Mouse (Mus musculus) G1E (cell line): ENCODE measurements around the gene Pacsin1. TPM values are rescaled to one million over a fixed set of nuclear protein-coding genes. Genes with fewer than 3 reads are reported as not detected.

ENCODE experiments used
- ATAC-seq: 2 replicates; pipeline ENCODE4 v1.8.0; 2016; ENCODE audit warnings: mild to moderate bottlenecking; ENCODE audit not compliant: insufficient number of reproducible peaks, poor library complexity, low FRiP score, severe bottlenecking; ENCODE audit errors: extremely low read depth
- DNase-seq: peaks from one replicate; pipeline ENCODE4 v3.0.0; 2012; ENCODE audit warnings: low spot score
- H3K27me3 ChIP-seq: 2 replicates; pipeline ENCODE4 v1.6.1; 2012; ENCODE audit warnings: mild to moderate bottlenecking, low read length, inconsistent platforms; ENCODE audit not compliant: insufficient read depth
- H3K36me3 ChIP-seq: replicated peaks from 2 replicates; pipeline ENCODE3; 2012; ENCODE audit warnings: mild to moderate bottlenecking, inconsistent platforms
- H3K4me1 ChIP-seq: 2 replicates; pipeline ENCODE4 v1.6.1; 2012; ENCODE audit warnings: low read depth, low read length, inconsistent platforms, mixed read lengths; ENCODE audit not compliant: insufficient read depth
- H3K4me3 ChIP-seq: 2 replicates; pipeline ENCODE4 v1.5.1; 2012; ENCODE audit warnings: low read depth, mild to moderate bottlenecking, inconsistent platforms, low read length, moderate library complexity, mixed read lengths
- H3K9me3 ChIP-seq: replicated peaks from 2 replicates; pipeline ENCODE4 v1.6.1; 2012; ENCODE audit warnings: inconsistent platforms
- CTCF ChIP-seq: IDR thresholded peaks from 2 replicates; pipeline ENCODE4 v1.5.1; 2012; ENCODE audit warnings: low read depth, low read length, inconsistent platforms, mixed read lengths
- GATA1 ChIP-seq: IDR thresholded peaks from 2 replicates; pipeline ENCODE4 v1.6.1; 2012; ENCODE audit warnings: borderline replicate concordance, low read length, inconsistent platforms, mixed read lengths
- GATA2 ChIP-seq: IDR thresholded peaks from 2 replicates; pipeline ENCODE4 v1.6.1; 2012; ENCODE audit warnings: low read depth, low read length, inconsistent platforms, borderline replicate concordance
- POLR2AphosphoS5 ChIP-seq: IDR thresholded peaks from 2 replicates; pipeline ENCODE4 v1.6.1; 2012; ENCODE audit warnings: low read depth, low read length, inconsistent platforms; ENCODE audit not compliant: insufficient replicate concordance
- TAL1 ChIP-seq: conservative IDR thresholded peaks from 2 replicates; pipeline ENCODE4 v1.6.1; 2012; ENCODE audit warnings: low read depth, low read length, inconsistent platforms, mixed read lengths
- polyA plus RNA-seq: library from polyadenylated mRNA; stranded (reverse); fragments of >175 nt; gene quantifications from 2 replicates; pipeline ENCODE4 v1.2.3, GENCODE M21; 2012
- total RNA-seq, 2 experiments: library from RNA; stranded (forward) in 1 of 2; stranded (reverse) in 1 of 2; fragments of 200-1000 nt in 1 of 2; fragments of >200 nt in 1 of 2; fragmentation: Nextera tagmentation in 1 of 2; gene quantifications; 2 replicates each; pipeline ENCODE4 v1.2.3; 2014 to 2017

The Pacsin1 gene
- total and polyA plus RNA-seq, 3 experiments, result 0.44 TPM; not detected in 2

GRCm38 (mm10) chr17:27726527-27726926 is 71.2 kb downstream of the Pacsin1 start:
- ATAC-seq, result no peak
- peaks cover 30% of the 10 kb centered on the region for H3K27me3 ChIP-seq

GRCm38 (mm10) chr17:27728770-27729169 is 73.5 kb downstream of the Pacsin1 start, which contains the start of gene Spdef:
TSS of gene Spdef (minus strand) at chr17:27728955.
- no peak for TF ChIP-seq GATA1
- no peak for TF ChIP-seq GATA2
- no peak for TF ChIP-seq POLR2AphosphoS5
- TF ChIP-seq TAL1, result no peak
- TF ChIP-seq CTCF, result no peak
- DNase-seq, result no peak

More at GRCm38 (mm10) chr17:27726527-27726926, 71.2 kb downstream of the Pacsin1 start:
- Histone ChIP-seq H3K36me3 (no peaks in the 10 kb centered on the region), H3K4me3 (no peak overlapping the region), H3K4me1 (no peaks in the 10 kb centered on the region), H3K9me3 (no peaks in the 10 kb centered on the region)
- no peak for DNase-seq
- TF ChIP-seq GATA2 (no peak), POLR2AphosphoS5 (no peak), TAL1 (no peak), CTCF (no peak)

GRCm38 (mm10) chr17:27732152-27732551 is 76.8 kb downstream of the Pacsin1 start:
- Histone ChIP-seq H3K27me3 (peaks cover 49% of the 10 kb centered on the region), H3K9me3 (no peaks in the 10 kb centered on the region), H3K4me1 (no peaks in the 10 kb centered on the region; the same call in 1 of the 2 replicates), H3K36me3 (no peaks in the 10 kb centered on the region), H3K4me3 (peak overlapping the region; percentile 4; the same call in 1 of the 2 replicates)
- no peak for TF ChIP-seq POLR2AphosphoS5
- TF ChIP-seq GATA2, result no peak
- TF ChIP-seq GATA1, result no peak
- TF ChIP-seq TAL1, result no peak
- TF ChIP-seq CTCF, result no peak
- ATAC-seq (no peak), DNase-seq (no peak)

More at GRCm38 (mm10) chr17:27728770-27729169, 73.5 kb downstream of the Pacsin1 start, which contains the start of gene Spdef:
- ATAC-seq, result no peak
- H3K4me3 ChIP-seq, result no peak within 1 kb of the TSS
- H3K4me1 ChIP-seq, result no peaks in the 10 kb centered on the region
- peaks cover 41% of the 10 kb centered on the region for H3K27me3 ChIP-seq
- no peaks in the 10 kb centered on the region for H3K36me3 ChIP-seq
- no peaks in the 10 kb centered on the region for H3K9me3 ChIP-seq

GRCm38 (mm10) chr17:27732694-27733093 is 77.4 kb downstream of the Pacsin1 start:
- Histone ChIP-seq H3K9me3 (no peaks in the 10 kb centered on the region), H3K4me3 (no peak overlapping the region), H3K4me1 (no peaks in the 10 kb centered on the region; the same call in 1 of the 2 replicates), H3K27me3 (peaks cover 49% of the 10 kb centered on the region), H3K36me3 (no peaks in the 10 kb centered on the region)
- no peak for ATAC-seq
- DNase-seq, result no peak
- TF ChIP-seq POLR2AphosphoS5 (no peak), TAL1 (no peak), CTCF (no peak), GATA1 (no peak), GATA2 (no peak)

- H3K27me3 ChIP-seq, result peaks cover 44% of the 10 kb centered on the region
- DNase-seq (no peak), ATAC-seq (no peak)
- no peaks in the 10 kb centered on the region for H3K9me3 ChIP-seq
- H3K36me3 ChIP-seq, result no peaks in the 10 kb centered on the region
- TF ChIP-seq GATA2 (no peak), CTCF (no peak), TAL1 (no peak), POLR2AphosphoS5 (no peak), GATA1 (no peak)
- no peak overlapping the region for H3K4me3 ChIP-seq
- H3K4me1 ChIP-seq, result no peaks in the 10 kb centered on the region; the same call in 1 of the 2 replicates
Measured at GRCm38 (mm10) chr17:27734344-27735073, 79.2 kb downstream of the Pacsin1 start.

- peaks cover 6% of the 10 kb centered on the region for H3K27me3 ChIP-seq
- peaks cover 3% of the 10 kb centered on the region; the same call in 1 of the 2 replicates for H3K4me1 ChIP-seq
- no peak overlapping the region for H3K4me3 ChIP-seq
- ATAC-seq, result no peak
- no peaks in the 10 kb centered on the region for H3K9me3 ChIP-seq
- H3K36me3 ChIP-seq, result peaks cover 23% of the 10 kb centered on the region
- no peak for DNase-seq
- no peak for TF ChIP-seq TAL1
- TF ChIP-seq CTCF, result no peak
- TF ChIP-seq GATA1, result no peak
- TF ChIP-seq GATA2, result no peak
- no peak for TF ChIP-seq POLR2AphosphoS5
Measured at GRCm38 (mm10) chr17:27740961-27741360, 85.7 kb downstream of the Pacsin1 start.
